ENCODE assay signal across 8 mouse cellular contexts in genomic region chrX:36111622-36112421, GRCm38 (mm10). TPM values are rescaled to one million over a fixed set of nuclear protein-coding genes. Genes with fewer than 3 reads are reported as not detected.
A peak's percentile ranks its signal among the peaks of the same experiment; 100 is the strongest.
DNase-seq lines count a peak whose midpoint lies in the region; ATAC-seq and TF ChIP-seq lines count a peak whose summit lies in the region.

Gene Il13ra1, plus strand, starts transcription at chrX:36112110.

- H3K27me3 ChIP-seq in liver, adult 2 months (ENCODE audit: control insufficient read depth, insufficient read depth, low read length): no peaks in the 10 kb centered on the region
- no peaks in the 10 kb centered on the region for H3K27me3 ChIP-seq in midbrain, embryonic 16.5 days (ENCODE audit: control insufficient read depth, insufficient read depth, low read depth, low read length)
- H3K27me3 ChIP-seq in testis, adult 2 months (ENCODE audit: control insufficient read depth, insufficient read depth, low read length): no peaks in the 10 kb centered on the region

- peak within 1 kb of the TSS; percentile 99 for H3K4me3 ChIP-seq in liver, adult 2 months (ENCODE audit: insufficient read depth, low read depth, low read length)
- H3K4me3 ChIP-seq in midbrain, embryonic 16.5 days (ENCODE audit: low read depth, low read length): peak within 1 kb of the TSS; percentile 47
- H3K4me3 ChIP-seq in testis, adult 2 months (ENCODE audit: control insufficient read depth, low read depth, low read length): peak within 1 kb of the TSS; percentile 65

- DNase-seq in frontal cortex, postnatal 14 days (ENCODE audit: low spot score in 2 of 2): no peak
- DNase-seq in cerebellum, postnatal 36 days: peak; percentile 36 to 50
- DNase-seq in gastrocnemius, postnatal 36 days: peak; percentile 6 to 32
- DNase-seq in induced T-regulatory cell, adult 2 months (ENCODE audit: low read depth): peak; percentile 11
- peak; percentile 79 for DNase-seq in liver, adult 2 months (ENCODE audit: extremely low read depth, low read depth, low spot score)

- ATAC-seq in frontal cortex, adult (ENCODE audit: low TSS enrichment): 0 out of 2 replicates have a peak, but pooled peaks have one; percentile 13
- ATAC-seq in midbrain, embryonic 16.5 days: peak; percentile 88

- no peak for TF ChIP-seq CTCF in liver, adult 2 months (IDR thresholded peaks at IDR 0.05; ENCODE audit: low read depth, low read length)
- no peak for TF ChIP-seq CTCF in testis, adult 2 months (IDR thresholded peaks at IDR 0.05; ENCODE audit: control insufficient read depth, insufficient read depth, insufficient replicate concordance, low read depth, low read length)

- H3K4me1 ChIP-seq in liver, adult 2 months (ENCODE audit: control insufficient read depth, insufficient read depth, low read length): peaks cover 9% of the 10 kb centered on the region; the same call in 1 of the 2 replicates
- H3K4me1 ChIP-seq in midbrain, embryonic 16.5 days (ENCODE audit: control insufficient read depth, insufficient read depth, low read length): no peaks in the 10 kb centered on the region
- peaks cover 8% of the 10 kb centered on the region; the same call in 1 of the 2 replicates for H3K4me1 ChIP-seq in testis, adult 2 months (ENCODE audit: control insufficient read depth, insufficient read depth, low read length)

- no peak for TF ChIP-seq POLR2A in liver, adult 2 months (IDR thresholded peaks at IDR 0.05; ENCODE audit: extremely low read depth, insufficient read depth, low read length)
- no peak for TF ChIP-seq POLR2A in testis, adult 2 months (IDR thresholded peaks at IDR 0.05; ENCODE audit: control insufficient read depth, low read depth, low read length)

- H3K9me3 ChIP-seq in midbrain, embryonic 16.5 days (replicated peaks; ENCODE audit: control insufficient read depth, low read length, poor library complexity, severe bottlenecking): no peaks in the 10 kb centered on the region

- H3K36me3 ChIP-seq in liver, adult 2 months (ENCODE audit: control insufficient read depth, insufficient read depth, low read length): no peaks in the 10 kb centered on the region
- H3K36me3 ChIP-seq in midbrain, embryonic 16.5 days (ENCODE audit: control insufficient read depth, insufficient read depth, low read length): no peaks in the 10 kb centered on the region
- H3K36me3 ChIP-seq in testis, adult 2 months (ENCODE audit: control insufficient read depth, insufficient read depth, low read length): no peaks in the 10 kb centered on the region

- intact Hi-C loops in gastrocnemius, postnatal 36 days (cut with DNase I): no loop called here

- H3K4me2 ChIP-seq in midbrain, embryonic 16.5 days (ENCODE audit: low read length): peak within 1 kb of the TSS; percentile 67

- 3% methylated on average over 33 of the region's 51 CpGs for WGBS in liver, adult 2 months
- WGBS in midbrain, embryonic 16.5 days: 18% methylated on average over 38 of the region's 51 CpGs

- peak within 1 kb of the TSS; percentile 93 for H3K27ac ChIP-seq in liver, adult 2 months (replicated peaks; ENCODE audit: insufficient read depth, low read depth, low read length)
- no peak within 1 kb of the TSS for H3K27ac ChIP-seq in midbrain, embryonic 16.5 days (ENCODE audit: low read length)
- H3K27ac ChIP-seq in testis, adult 2 months (ENCODE audit: control insufficient read depth, insufficient read depth, low read depth, low read length): no peak within 1 kb of the TSS

- H3K79me2 ChIP-seq in liver, adult 2 months (ENCODE audit: control insufficient read depth, insufficient read depth, low read length): peaks cover 4% of the 10 kb centered on the region; the same call in 1 of the 2 replicates

- peak within 1 kb of the TSS; percentile 97 for H3K9ac ChIP-seq in liver, adult 2 months (ENCODE audit: low read depth, low read length)
- H3K9ac ChIP-seq in midbrain, embryonic 16.5 days (ENCODE audit: low read depth, low read length): peak within 1 kb of the TSS; percentile 52

RNA-seq across cellular contexts. Expression of gene Il13ra1, which starts in this region (rescaled TPM):
- 1 to 10 TPM; 1.6 to 1.8 TPM for total RNA-seq in gastrocnemius, postnatal 36 days (2021)
- 37.9 and 44.3 TPM in 2 replicates for total RNA-seq in liver, adult 2 months (2014; rRNA removed)
- polyA plus RNA-seq in liver, adult 2 months (2012; rRNA removed): 7.1 and 7.3 TPM in 2 replicates
- 7.2 and 8.4 TPM in 2 replicates for polyA plus RNA-seq in midbrain, embryonic 16.5 days (2015; fragmentation: Nextera tagmentation; extraction: Ambion mirVana)
- 0.46 and 0.59 TPM in 2 replicates for polyA plus RNA-seq in testis, adult 2 months (2012; rRNA removed)

Comparison
In these comparisons a context has a peak if more than half of its experiments do, and no peak if none do; other contexts are left out.
1. RNA of gene Il13ra1 (total RNA-seq): 37.9 to 44.3 TPM in liver, adult 2 months; 1.6 to 1.8 TPM in gastrocnemius, postnatal 36 days; every median in the first group is over 10 times any median in the second.
2. DNase-seq: peak in cerebellum, postnatal 36 days (2 of 2), gastrocnemius, postnatal 36 days (2 of 2), induced T-regulatory cell, adult 2 months (single experiment) and liver, adult 2 months (single experiment); none in frontal cortex, postnatal 14 days (0 of 2).
3. H3K4me3 ChIP-seq: peak in every context shown above with its lines; median percentile 99 in liver, adult 2 months; 65 in testis, adult 2 months; 47 in midbrain, embryonic 16.5 days.